Mouse (Mus musculus) gastrocnemius, adult 18-20 months (tissue): ENCODE measurements around the gene Ccdc96. TPM values are rescaled to one million over a fixed set of nuclear protein-coding genes. Genes with fewer than 3 reads are reported as not detected.
A peak's percentile ranks its signal among the peaks of the same experiment; 100 is the strongest.

Experiments
- DNase-seq: peaks from one replicate; pipeline ENCODE4 v3.0.0; 2021; ENCODE audit warnings: low spot score
- long read RNA-seq, 2 experiments: library from polyadenylated mRNA; stranded (forward); transcript quantifications; one replicate each; pipeline ENCODE4 v2.0.0; 2021
- total RNA-seq, 2 experiments: library from RNA; stranded (reverse); gene quantifications; 2 replicates each; pipeline ENCODE4 v1.2.3; 2021

Gene Ccdc96
- total RNA-seq, result under 1 TPM in 1 of 2 experiments, not detected in 1; 0.07 TPM
- long read RNA-seq, experiment 1, result 0 reads
- long read RNA-seq, experiment 2, result 0 reads

DNA sequence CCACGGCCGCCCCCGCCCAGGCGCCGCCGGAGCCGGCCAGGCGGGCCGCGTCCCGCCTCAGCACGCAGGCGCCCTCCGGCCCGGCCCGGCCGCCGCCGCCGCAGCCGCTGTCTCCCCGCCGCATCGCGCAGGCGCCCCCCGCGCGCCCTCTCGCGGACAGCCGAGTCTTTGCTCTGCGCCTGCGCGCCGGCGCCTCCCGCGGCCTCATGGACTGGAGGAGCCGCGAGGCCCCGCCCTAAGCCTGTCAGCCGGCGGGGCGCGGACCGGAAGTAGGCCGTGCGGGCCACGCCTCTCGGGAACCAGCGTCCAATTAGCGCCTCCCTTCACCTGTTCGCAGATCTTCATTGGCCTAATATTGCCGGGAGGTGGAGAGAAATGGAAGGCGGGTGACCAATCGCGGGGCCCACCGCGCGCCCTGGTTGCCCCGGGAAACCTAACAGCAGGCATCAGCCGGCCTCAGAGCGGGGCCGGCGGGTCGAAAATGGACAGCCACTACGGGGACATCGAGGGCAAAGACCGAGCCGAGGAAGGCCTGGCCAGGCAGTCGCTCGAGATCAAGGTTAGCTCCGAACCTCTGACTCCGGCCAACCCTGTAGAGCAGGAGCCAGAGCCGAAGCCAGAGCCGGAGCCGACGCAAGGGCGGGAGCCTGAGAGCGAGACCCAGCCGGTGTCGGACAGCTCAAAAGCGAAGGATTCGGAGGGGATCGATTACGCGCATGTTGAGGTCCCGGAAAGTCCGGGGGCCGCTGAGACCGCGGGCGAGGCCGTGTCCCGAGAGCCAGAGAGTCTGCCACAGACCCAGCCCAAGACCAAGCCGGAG is at the start of gene Ccdc96, which contains the start of gene Tada2b:
Ccdc96 (plus strand) TSS at position 418 of the 820 bp plus-strand sequence.
Tada2b (minus strand) TSS at position 115 of the 820 bp plus-strand sequence.
- peak; percentile 97 for DNase-seq

DNA sequence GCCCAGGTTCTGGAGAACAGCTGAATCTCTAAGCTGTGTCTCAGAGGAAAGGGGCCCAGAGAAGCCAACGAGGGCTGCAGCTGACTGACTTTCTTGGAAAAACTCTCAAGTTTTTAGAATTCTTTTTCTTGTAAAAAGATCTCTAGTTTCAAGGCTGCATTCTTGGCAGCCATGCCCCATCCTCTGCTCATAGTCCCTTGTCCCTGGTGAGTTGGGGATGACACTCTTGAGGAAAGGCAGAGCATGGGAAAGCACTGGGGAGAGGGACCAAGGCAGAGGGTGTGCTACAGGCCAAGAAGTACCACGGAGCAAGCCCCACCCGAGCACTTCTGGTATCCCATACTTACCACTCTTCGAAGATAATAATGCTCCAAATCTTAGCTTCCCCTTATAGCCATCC is 47.5 kb upstream of the Ccdc96 start:
- DNase-seq, result peak; percentile 12

DNA sequence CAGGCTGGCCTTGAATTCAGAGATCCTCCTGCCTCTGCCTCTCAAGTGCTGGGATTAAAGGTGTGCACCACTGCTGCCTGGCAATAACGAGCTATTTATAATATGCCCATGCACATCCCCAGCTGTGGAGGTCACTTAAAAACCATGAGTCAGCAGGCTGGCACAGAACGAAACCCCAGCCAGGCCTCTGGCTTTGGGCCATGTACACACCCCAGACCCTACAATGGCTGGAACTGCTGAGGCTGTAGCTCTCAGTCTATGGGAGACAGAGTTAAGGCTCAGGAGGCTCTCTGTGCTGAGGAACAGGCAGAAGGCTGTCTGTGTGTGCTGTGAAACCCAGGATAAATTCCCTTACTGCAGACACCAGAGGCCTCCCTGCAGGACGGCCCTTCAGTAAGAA is 43.6 kb upstream of the Ccdc96 start:
- DNase-seq, result no peak

DNA sequence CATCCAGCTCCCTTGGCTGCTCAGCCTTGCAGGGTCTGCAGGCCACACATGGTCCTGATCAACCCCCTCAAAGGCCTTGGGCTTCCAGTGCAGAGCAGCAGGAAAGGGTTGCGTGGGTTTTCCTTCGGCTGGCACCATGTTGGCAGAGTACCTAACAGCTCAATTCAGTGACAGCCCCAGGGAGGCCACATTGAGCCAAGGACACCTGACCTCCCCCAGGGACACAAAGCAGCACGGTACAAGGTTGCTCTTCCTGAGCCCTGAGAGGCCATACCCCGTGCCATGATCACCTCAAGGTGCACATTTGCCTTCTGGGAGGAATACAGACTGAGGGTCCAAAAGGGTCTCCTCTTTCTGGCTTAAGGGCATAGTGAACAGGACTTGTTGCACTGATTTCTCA is 39.8 kb upstream of the Ccdc96 start:
- no peak for DNase-seq

DNA sequence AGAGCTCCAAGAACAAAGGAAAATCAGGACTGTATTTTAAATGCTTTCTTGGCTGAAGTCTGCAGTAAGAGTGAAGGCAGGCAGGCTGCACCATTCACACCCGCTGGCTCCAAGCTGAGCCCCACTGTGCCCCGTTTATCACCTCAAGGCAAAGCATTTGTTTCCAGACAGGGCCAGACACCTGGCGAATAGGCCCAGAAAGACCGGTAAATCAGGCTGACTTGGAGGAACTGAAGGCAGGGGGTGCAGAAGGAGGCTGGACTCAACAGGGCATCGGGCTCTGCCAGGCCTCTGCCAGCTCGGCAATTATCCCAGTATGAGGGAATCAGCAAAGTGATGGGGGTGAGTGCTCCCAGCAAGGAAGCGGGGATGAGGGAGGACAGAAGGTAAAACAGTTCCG is 39.4 kb upstream of the Ccdc96 start:
- no peak for DNase-seq

DNA sequence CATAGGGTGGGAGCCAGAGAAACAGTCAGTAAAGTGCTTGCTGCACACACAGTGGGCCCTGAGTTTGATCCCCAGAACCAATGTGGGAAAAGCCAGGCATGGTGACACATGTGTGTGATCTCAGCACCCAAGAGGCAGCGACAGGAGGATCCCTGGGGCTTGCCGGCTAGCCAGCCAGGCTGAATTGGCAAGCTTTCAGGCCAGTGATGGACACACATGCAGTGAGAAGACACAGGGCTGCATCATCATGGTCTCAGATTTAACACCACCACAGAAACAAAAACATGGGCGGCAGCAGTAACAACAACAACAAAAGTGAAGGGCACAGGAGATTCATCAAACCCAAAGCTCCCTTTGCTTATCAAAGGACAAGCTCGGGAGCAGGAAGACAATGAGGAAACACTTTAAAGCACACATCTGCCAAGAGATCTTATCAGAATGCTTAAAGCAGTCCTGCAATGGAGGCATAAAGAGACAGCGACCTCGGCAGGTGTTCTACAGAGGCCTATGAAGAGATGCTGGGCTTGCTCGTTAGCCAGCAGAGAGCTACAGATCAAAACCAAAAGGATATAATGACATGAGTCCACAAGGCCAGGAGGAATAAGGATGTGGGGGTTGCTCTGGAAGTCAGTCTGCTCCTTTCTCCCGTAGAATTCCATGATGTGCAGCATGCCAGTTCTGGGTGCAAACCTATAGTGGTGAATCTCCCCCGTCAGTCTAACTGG is 38.1 kb upstream of the Ccdc96 start:
- DNase-seq, result no peak

DNA sequence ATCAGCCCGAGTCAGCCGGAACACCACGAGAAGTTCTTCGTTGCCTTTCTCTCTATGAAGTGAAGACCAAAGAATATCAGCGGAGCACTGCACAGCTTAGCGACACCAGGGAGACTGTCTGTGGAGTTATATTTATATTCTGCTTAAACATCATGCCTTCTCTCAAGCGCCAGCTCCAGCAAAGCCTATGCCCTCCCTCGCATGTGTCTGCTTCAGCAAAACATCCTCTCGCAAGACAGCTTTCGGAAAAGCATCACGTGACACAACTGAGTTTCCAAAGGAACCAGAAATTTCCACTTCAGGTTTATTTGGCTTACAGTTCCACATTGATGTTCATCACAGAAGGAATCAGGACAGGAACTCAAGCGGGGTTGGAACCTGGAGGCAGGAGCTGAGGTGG is 36.5 kb upstream of the Ccdc96 start:
- DNase-seq, result no peak

DNA sequence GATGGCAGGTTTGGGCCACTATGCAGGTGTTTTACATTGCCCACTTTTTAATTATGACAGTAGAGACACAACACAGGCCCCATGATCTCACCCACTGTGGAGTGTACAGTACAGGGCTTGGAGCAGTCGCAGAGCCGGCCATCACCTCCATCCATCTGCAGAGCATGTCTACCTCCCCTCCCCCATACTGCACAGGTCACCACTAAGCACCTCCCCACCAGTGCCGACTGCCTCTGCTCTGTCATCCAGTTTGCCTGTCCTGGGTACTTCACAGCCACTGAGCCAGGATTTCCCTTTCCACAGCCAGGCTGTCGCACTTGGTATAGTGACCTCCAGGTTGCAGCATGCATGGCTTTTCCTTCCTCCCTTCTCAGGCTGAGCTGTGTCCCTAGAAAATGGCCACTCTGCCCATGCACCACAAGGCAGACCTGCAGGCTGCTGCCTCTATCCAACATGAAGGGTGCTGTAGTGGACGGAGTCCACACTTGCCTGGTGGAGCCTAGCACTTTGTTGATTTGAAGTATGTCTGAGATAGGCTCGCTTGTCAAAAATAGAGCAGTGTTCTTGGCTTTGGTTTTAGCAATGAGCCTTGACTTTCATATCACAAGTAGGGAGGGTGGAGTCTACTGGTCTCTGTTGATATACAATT is 34.6 kb upstream of the Ccdc96 start:
- DNase-seq, result no peak

DNA sequence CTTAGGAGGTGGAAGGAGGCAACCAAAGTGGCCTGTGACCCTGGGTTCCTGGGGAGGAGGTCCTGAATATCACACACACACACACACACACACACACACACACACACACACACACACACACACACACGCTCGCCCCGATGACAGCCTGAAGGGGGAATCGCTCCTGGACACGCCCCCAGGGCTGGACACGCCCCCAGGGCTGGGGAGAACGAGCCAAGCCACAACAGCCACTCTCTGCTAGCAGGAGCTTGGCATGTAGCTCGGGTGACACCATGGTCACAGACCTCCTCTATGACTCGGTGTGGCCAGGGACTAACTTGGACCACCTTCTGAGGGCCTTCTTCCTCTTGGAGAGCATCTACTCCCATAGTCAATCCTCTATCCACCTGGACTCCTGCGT is 33.3 kb upstream of the Ccdc96 start:
- DNase-seq, result no peak

DNA sequence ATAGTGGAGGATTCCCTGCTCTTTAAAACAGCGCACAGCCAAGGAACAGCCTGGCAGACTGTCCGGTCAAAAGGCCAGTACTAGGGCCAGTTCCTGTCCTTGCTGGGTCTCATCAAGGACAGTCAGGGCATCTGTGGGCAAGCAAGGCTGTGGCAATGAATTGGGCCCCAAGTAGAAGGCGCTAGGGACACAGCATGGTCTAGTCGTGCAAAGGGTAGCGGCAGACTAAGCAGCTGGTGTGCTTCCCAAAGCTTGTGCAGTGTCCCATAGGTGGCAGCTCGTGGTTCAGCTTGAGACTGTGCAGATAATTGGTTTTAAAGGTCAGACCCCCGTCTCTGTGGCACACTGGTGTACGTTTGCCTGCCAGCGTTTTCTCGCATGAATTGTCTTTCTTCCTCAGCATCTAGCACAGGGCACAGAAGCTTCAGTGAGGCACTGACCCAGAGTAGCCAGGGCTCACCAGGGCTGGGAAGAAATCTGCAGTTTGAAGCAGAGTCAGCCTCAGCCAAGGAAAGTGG is 32.5 kb upstream of the Ccdc96 start:
- DNase-seq, result no peak

DNA sequence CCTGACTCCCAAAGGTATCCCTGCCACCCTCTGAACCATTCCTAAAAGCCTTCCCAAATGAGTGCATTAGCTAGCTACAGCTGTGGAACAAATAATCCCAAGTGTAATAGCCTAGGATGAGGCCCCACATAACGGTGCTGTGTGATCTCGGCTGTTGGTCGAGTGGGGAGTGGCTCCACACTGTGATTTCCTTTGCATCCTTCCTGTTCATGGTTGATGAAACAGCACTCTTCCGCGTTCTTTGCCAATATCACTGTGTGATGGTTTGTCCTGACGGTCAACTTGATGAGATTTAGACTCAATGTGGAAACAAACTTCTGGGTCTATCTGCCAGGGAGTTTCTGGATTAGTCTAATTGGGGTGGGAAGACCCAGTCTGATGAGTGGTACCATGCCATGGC is 31.6 kb upstream of the Ccdc96 start:
- DNase-seq, result no peak

DNA sequence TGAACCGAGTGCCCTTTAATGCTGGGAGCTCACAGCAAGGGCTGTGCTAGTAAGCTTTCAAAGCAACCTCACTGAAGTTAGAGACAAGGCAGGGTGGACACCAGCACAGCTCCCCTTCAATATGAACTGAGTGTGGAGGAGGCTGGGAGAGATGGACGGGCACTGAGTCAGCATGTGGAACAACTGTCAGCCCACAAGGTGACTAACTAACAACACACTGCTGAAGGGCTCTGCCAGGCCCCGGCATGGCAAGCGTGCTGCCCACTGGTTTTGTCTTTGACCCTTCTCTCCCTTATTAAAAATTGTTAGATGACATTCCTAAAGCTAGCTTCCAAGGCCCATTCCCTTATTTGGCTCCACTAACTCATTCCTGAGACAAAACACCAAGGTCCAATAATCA is 26.7 kb upstream of the Ccdc96 start:
- DNase-seq, result no peak

DNA sequence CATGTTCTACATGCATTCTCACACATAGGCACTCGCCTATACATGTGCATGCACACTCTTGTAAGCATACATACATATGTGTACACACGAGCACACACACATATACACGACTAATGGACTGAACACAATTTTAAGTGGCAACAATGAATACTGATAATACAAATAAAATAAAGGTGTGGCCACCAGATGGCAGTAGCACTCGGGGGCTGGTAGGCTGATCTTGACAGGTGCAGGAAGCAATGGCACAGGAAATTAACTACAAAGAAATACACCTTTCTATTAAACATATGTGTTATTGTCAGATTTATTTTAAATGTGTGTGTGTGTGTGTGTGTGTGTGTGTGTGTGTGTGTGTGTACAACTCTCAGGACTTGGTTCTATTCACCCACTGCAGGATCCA is 25.5 kb upstream of the Ccdc96 start:
- DNase-seq, result peak; percentile 46

DNA sequence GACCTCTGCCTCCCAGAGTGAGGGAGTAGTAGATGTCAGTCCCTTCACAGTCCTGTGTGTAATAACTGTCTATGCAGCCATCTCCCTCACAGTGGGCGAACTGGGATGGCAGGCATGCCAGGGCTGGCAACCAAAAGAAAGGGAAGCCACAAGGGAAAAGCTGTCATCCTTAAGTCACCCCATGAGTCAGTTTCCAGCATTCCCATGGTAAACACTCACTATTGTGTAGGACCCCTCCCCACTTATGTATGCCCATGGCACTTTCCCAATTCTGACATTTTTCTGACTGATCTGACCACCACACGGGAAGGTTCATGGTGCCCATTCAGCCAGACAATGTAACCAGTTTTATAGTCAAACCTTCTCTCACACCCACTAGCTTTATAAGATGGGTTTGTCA is 23.7 kb upstream of the Ccdc96 start:
- no peak for DNase-seq

DNA sequence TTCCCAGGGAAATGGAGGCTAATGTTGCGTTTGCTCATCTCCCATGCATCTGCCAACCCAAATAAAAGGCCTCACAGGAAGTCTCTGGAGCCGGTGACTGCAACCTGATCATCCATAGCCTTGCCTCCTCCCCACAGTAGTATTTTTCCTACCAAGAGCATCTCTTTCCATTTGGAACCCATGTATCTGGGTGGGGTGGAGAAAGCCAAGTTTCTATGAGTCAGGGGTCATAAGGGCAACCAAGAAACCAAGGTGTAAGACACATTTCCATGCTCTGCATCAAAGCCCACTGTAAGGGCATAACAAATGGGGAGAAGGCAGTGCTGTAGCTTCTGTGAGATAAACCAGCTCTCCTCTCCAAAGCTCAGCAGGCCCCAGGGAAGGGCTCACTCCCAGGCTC is 23.2 kb upstream of the Ccdc96 start:
- DNase-seq, result no peak

DNA sequence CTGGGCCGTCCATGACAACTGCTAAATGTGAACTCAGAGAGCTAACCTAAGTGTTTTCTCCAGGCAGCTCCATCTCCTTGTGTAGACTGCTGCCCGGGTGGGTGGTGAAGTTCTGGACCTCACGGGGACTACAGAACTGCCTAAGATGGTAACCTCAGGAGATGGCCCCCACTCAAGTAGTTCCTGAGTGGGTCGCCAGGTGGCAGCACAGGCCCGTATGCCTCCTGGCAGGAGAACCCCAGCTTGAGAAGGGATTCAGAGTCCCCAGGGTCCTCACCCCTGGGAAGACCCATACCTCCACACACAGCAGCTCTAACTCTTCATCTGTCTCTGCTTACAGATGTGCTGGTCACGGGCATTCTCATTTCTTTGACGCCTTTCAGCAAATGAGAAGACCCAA is 21.6 kb upstream of the Ccdc96 start:
- DNase-seq, result peak; percentile 78

DNA sequence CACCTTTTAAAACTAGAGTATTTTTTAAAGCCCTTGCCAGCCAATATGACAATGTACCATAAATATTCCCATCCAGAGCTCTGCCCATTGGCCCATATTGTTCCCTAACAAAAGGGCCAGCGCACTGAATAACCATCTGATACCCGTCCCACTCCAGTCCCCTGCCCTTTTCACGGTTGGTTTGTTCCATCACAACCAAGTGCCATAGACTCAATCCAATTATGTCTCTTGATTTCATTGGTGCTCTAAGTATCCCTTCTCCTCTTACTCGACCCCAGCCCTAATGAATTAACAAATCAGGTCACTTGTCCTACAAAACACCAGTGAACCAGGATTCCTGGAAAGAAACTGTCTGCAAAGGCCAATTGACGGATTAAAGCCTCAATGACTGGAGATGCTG is 21.0 kb upstream of the Ccdc96 start:
- DNase-seq, result no peak

DNA sequence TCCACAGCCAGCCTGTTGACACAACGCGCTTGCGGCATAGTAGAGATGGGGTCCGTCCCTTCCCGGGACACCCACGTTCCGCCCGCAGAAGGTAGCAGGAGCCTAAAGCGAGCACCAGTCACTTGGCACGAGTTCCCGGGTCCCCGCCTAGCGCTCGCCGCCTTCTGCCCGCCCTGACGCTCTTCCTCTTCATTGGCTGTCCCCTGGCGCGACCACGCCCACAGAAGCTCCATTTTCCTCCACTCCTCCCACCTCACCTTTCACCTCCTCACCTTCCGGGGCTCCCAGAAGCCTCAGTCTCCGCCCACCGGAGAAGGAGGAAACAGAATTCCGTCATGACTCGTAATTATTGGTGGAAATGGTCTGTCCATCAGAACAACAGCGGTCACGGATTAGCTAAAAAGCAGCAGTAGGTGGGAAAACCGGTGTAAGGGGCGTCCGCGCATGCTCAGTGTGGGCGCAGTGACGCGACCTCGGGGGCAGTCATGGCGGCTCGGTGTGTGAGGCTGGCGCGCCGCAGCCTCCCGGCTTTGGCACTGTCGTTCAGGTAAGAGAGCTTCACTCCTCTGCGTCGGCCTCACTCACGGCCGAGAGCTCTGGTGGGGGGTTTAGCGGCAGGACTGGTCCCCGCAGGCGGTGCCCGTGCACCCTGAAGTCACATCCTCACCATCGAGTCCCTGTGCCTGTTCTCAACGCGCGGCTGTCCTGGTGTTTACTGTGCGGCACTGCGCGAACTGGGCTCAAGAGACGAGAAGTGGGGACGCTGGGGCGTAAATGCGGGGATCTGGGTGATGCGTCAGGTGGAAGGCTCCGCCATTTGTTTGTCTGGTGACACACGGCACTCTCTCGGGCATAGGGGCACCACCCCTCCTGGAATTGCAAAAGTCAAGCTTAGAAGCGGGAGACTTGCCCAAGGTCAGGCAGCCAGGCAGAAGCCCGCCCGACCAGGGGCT is 19.4 kb upstream of the Ccdc96 start, which contains the start of gene Grpel1:
Grpel1 (plus strand) TSS at position 290 of the 953 bp plus-strand sequence.
- peak; percentile 99 for DNase-seq

DNA sequence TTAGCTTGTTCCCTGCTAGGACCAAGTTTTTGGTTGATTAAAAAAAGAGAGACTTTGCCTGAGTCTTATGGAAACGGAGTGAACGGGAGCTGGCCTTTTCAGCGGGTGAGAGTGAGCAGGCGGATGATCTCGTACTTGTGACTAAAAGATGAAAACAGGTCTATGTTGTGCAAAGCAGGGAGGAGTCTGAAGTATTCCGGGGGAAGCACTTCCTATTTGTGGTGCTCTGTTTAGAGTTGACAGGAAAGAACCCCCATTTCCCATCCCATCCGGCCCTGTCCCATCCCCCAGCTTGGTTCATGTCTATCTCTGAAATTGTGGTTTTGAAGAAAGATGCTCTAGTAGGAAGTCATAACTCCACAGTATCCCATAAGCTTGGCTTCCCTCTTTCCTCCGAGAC is 18.5 kb upstream of the Ccdc96 start:
- no peak for DNase-seq

DNA sequence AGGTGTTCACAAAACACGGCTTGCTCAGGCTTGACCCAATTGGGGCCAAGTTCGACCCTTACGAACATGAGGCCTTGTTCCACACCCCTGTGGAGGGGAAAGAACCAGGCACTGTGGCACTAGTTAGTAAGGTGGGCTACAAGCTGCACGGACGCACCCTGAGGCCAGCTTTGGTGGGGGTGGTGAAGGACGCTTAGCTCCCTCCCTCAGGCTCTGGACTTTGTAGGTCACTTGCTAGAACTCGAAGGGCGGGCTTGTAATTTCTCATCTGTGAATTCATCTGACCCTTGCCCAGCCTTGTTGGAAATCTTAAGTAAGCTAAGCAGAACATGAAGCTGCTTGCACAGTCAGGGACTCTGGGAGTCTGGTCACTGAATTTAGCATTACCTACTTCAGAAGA is 13.2 kb upstream of the Ccdc96 start:
- no peak for DNase-seq
